14 mouse cellular contexts compared by ENCODE assay signal in the genomic region with DNA sequence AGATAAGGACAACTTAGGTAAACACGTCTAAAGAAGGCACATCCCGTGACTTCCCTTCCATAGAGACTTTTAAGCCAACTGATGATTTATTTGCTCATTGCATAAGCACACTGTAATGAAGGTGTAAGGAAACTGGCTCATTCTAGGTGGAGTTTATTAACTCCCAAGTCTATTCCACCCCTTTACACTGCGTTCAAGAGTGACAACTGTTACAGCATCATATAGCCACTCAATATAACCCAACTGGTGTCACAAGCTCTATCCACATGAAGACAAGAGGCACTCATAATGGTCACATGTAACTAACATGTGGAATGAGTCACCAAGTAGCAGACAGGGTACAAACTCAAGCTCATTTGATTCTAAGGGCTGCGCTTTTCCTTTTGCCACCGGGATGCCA.
"Had no signal": no experiment of that assay in that cellular context is flagged by ENCODE, and none has a peak within 500 bp of the region (broad histone marks: within the 10 kb centered on the region; RNA-seq: fewer than 3 reads in every experiment).

No protein-coding gene starts in this region.

- ATAC-seq: inflammation-experienced regulatory T-cells, adult 6 months; midbrain, embryonic 15.5 days had no signal

- H3K4me1 ChIP-seq: limb, embryonic 12.5 days; liver, embryonic 15.5 days; lung, embryonic 15.5 days; midbrain, embryonic 15.5 days; neural tube, embryonic 13.5 days; stomach, embryonic 15.5 days had no signal

- H3K27me3 ChIP-seq: limb, embryonic 12.5 days; liver, embryonic 15.5 days; lung, embryonic 15.5 days; midbrain, embryonic 15.5 days; neural tube, embryonic 13.5 days; stomach, embryonic 15.5 days had no signal

- H3K36me3 ChIP-seq: liver, embryonic 15.5 days; lung, embryonic 15.5 days; midbrain, embryonic 15.5 days; stomach, embryonic 15.5 days had no signal

- H3K27ac ChIP-seq: limb, embryonic 12.5 days; liver, embryonic 15.5 days; lung, embryonic 15.5 days; midbrain, embryonic 15.5 days; neural tube, embryonic 13.5 days; stomach, embryonic 15.5 days had no signal

- H3K4me3 ChIP-seq: limb, embryonic 12.5 days; liver, embryonic 15.5 days; lung, embryonic 15.5 days; midbrain, embryonic 15.5 days; neural tube, embryonic 13.5 days; stomach, embryonic 15.5 days had no signal

- H3K9ac ChIP-seq: limb, embryonic 12.5 days; liver, embryonic 15.5 days; lung, embryonic 15.5 days; midbrain, embryonic 15.5 days; neural tube, embryonic 13.5 days; stomach, embryonic 15.5 days had no signal

- H3K4me2 ChIP-seq: limb, embryonic 12.5 days; liver, embryonic 11.5 days; liver, embryonic 15.5 days; lung, embryonic 15.5 days; midbrain, embryonic 15.5 days; neural tube, embryonic 13.5 days; stomach, embryonic 15.5 days had no signal

- H3K9me3 ChIP-seq: limb, embryonic 12.5 days; liver, embryonic 15.5 days; lung, embryonic 15.5 days; midbrain, embryonic 15.5 days; stomach, embryonic 15.5 days had no signal

- DNase-seq: kidney, adult 8-10 months; kidney, postnatal 25 days; layer of hippocampus, adult 9-11 months; layer of hippocampus, postnatal 36 days; right cerebral cortex, postnatal 14 days; thymus, postnatal 4 days had no signal
